9 mouse cellular contexts compared by ENCODE assay signal in the genomic region with DNA sequence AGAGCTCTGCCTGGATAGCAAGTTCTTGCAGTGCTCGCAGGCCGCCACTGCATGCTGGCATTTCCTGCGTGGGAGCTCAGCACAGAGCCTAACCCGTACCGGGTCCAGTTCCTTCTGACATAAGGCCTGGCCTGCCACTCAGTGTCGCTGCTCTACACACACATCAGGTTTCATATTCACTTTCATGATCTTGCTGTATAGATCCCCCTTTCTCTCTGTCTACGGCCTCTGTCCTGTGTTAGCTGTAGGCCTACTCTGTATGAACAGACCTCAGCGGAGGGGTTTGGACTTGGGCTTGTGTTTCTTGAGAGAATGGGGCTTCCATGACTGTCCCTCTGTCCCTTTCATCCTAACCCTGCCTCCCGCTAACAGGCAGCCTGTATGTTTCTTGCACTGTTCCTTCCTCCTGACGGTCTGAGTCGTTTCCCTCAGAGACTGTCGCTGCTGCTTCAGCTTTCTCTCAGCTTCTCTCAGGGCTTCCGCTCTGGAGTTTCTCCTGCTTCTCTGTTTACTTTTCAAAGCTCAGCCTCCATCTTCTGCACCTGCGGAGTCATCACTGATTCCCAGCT.
A peak's percentile ranks its signal among the peaks of the same experiment; 100 is the strongest.
DNase-seq lines count a peak whose midpoint lies in the region; ATAC-seq lines count a peak whose summit lies in the region.
"Had no signal": no experiment of that assay in that cellular context is flagged by ENCODE, and none has a peak within 500 bp of the region (broad histone marks: within the 10 kb centered on the region; RNA-seq: fewer than 3 reads in every experiment).

No protein-coding gene starts in this region.

- peak; percentile 65 to 68 for DNase-seq in CD8-positive naive resting alpha-beta T cell, adult 2 months (ENCODE audit: low read depth in 2 of 2, low spot score in 2 of 2)
- DNase-seq in lung, postnatal 25 days (ENCODE audit: low spot score) = peak; percentile 32
- peak; percentile 76 to 79 for DNase-seq in spleen, postnatal 36 days (ENCODE audit: low spot score in 2 of 2)
- DNase-seq in adrenal gland, adult 18-20 months (ENCODE audit: low spot score in 2 of 2) = no peak
- no peak for DNase-seq in right cerebral cortex, postnatal 36 days (ENCODE audit: low spot score in 2 of 2)
- no peak for DNase-seq in right cerebral cortex, postnatal 4 days
- DNase-seq: adrenal gland, adult 8-10 months; right cerebral cortex, adult 18-20 months had no signal

- ATAC-seq in activated CD4-positive, CD25-positive, alpha-beta regulatory T cell, adult 4 months = peak; percentile 99

Comparison
In these comparisons a context has a peak if more than half of its experiments do, and no peak if none do; other contexts are left out.
1. DNase-seq: peak in CD8-positive naive resting alpha-beta T cell, adult 2 months (2 of 2), lung, postnatal 25 days (single experiment) and spleen, postnatal 36 days (2 of 2); none in adrenal gland, adult 18-20 months (0 of 2), right cerebral cortex, postnatal 36 days (0 of 2) and right cerebral cortex, postnatal 4 days (single experiment).